Mouse (Mus musculus): Measurements from ENCODE around the gene Nrg4. TPM values are rescaled to one million over a fixed set of nuclear protein-coding genes. Genes with fewer than 3 reads are reported as not detected.

The Nrg4 gene
- total and polyA plus RNA-seq, 2 experiments from 2014 or later: 1.8 TPM; not detected in 1

DNA sequence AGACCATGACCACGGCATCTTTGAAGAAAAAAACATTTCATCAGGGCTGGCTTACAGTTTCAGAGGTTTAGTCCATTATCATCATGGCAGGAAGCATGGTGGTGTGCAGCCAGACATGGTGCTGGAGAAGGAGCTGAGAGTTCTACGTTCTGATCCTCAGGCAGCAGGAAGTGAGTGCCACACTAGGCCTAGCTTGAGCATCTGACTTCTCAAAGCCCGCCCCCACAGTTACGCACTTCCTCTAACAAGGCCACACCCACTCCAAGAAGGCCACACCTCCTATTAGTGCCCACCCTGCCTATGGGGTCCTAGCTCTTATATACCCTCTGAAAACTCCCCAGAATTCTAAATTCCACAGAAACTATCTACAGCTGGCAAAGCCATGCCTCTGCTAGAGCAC lies 34.7 kb downstream of the Nrg4 start:
- 94% methylated on average over 4 of the region's 4 CpGs for WGBS
- DNase-seq (ENCODE audit: low spot score) (no peak), ATAC-seq (ENCODE audit: low FRiP score) (no peak)
- no peak overlapping the region for H3K4me2 ChIP-seq (ENCODE audit: low read depth, low read length, poor library complexity, severe bottlenecking)
- H3K9ac ChIP-seq (replicated peaks; ENCODE audit: low read length, poor library complexity, severe bottlenecking): no peak overlapping the region
- no peaks in the 10 kb centered on the region for H3K9me3 ChIP-seq (ENCODE audit: low read length)
- no peaks in the 10 kb centered on the region for H3K4me1 ChIP-seq (ENCODE audit: insufficient read depth, low read length)
- no peak overlapping the region for H3K4me3 ChIP-seq (ENCODE audit: low read depth, low read length)
- H3K27ac ChIP-seq (ENCODE audit: low read depth, low read length): no peak overlapping the region
- TF ChIP-seq CTCF (IDR thresholded peaks at IDR 0.05): no peak
- no peaks in the 10 kb centered on the region for H3K27me3 ChIP-seq (ENCODE audit: insufficient read depth, low read length)
- no peaks in the 10 kb centered on the region for H3K36me3 ChIP-seq (ENCODE audit: insufficient read depth, low read length)

- H3K36me3 ChIP-seq (ENCODE audit: insufficient read depth, low read length): no peaks in the 10 kb centered on the region
- 73% methylated on average over 3 of the region's 3 CpGs for WGBS
- no peaks in the 10 kb centered on the region for H3K9me3 ChIP-seq (ENCODE audit: low read length)
- no peaks in the 10 kb centered on the region for H3K27me3 ChIP-seq (ENCODE audit: insufficient read depth, low read length)
- H3K4me2 ChIP-seq (ENCODE audit: low read depth, low read length, poor library complexity, severe bottlenecking): no peak overlapping the region
- TF ChIP-seq CTCF (IDR thresholded peaks at IDR 0.05): no peak
- H3K4me3 ChIP-seq (ENCODE audit: low read depth, low read length): no peak overlapping the region
- DNase-seq (ENCODE audit: low spot score) (no peak), ATAC-seq (ENCODE audit: low FRiP score) (no peak)
- no peaks in the 10 kb centered on the region for H3K4me1 ChIP-seq (ENCODE audit: insufficient read depth, low read length)
- no peak overlapping the region for H3K27ac ChIP-seq (ENCODE audit: low read depth, low read length)
- H3K9ac ChIP-seq (replicated peaks; ENCODE audit: low read length, poor library complexity, severe bottlenecking): no peak overlapping the region
These were observed 37.0 kb downstream of the Nrg4 start for GRCm38 (mm10) chr9:55289475-55290198.

DNA sequence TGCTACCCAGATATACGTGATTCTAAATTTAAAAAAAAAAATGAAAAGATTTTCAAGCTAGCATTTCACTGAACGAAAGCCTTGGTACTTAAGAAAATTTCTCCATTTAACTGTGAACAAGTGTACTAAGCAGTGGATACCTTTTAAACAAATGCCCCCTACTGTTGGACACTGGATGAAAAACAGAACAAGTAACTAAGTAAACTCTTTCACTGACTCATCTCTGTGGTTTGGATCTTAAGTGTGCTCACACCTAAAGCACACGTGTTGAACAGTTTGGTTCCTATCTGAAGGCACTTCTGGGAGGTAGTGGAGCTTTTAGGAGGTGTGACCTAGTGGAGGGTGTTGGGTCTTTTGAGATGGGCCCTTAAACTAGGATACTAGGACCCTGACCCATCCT lies 41.4 kb downstream of the Nrg4 start:
- no peaks in the 10 kb centered on the region for H3K9me3 ChIP-seq (ENCODE audit: low read length)
- TF ChIP-seq CTCF (IDR thresholded peaks at IDR 0.05): no peak
- 85% methylated on average over 3 of the region's 3 CpGs for WGBS

GRCm38 (mm10) chr9:55283516-55283915 lies 43.1 kb downstream of the Nrg4 start:
- H3K27me3 ChIP-seq (ENCODE audit: insufficient read depth, low read length): no peaks in the 10 kb centered on the region
- no peaks in the 10 kb centered on the region for H3K9me3 ChIP-seq (ENCODE audit: low read length)
- no peaks in the 10 kb centered on the region for H3K4me1 ChIP-seq (ENCODE audit: insufficient read depth, low read length)
- no peak overlapping the region for H3K9ac ChIP-seq (replicated peaks; ENCODE audit: low read length, poor library complexity, severe bottlenecking)
- H3K4me3 ChIP-seq (ENCODE audit: low read depth, low read length): no peak overlapping the region
- H3K4me2 ChIP-seq (ENCODE audit: low read depth, low read length, poor library complexity, severe bottlenecking): no peak overlapping the region
- H3K27ac ChIP-seq (ENCODE audit: low read depth, low read length): no peak overlapping the region
- TF ChIP-seq CTCF (IDR thresholded peaks at IDR 0.05): no peak
- 10% methylated on average over 14 of the region's 14 CpGs for WGBS
- no peaks in the 10 kb centered on the region for H3K36me3 ChIP-seq (ENCODE audit: insufficient read depth, low read length)
- DNase-seq (ENCODE audit: low spot score): no peak
- no peak for ATAC-seq (ENCODE audit: low FRiP score)

More for the DNA sequence above, 41.4 kb downstream of the Nrg4 start:
- DNase-seq (ENCODE audit: low spot score): no peak
- H3K9ac ChIP-seq (replicated peaks; ENCODE audit: low read length, poor library complexity, severe bottlenecking): no peak overlapping the region
- no peaks in the 10 kb centered on the region for H3K27me3 ChIP-seq (ENCODE audit: insufficient read depth, low read length)
- H3K27ac ChIP-seq (ENCODE audit: low read depth, low read length): no peak overlapping the region
- H3K4me2 ChIP-seq (ENCODE audit: low read depth, low read length, poor library complexity, severe bottlenecking): no peak overlapping the region
- no peak for ATAC-seq (ENCODE audit: low FRiP score)
- H3K4me1 ChIP-seq (ENCODE audit: insufficient read depth, low read length): no peaks in the 10 kb centered on the region
- no peak overlapping the region for H3K4me3 ChIP-seq (ENCODE audit: low read depth, low read length)
- H3K36me3 ChIP-seq (ENCODE audit: insufficient read depth, low read length): no peaks in the 10 kb centered on the region

- Histone ChIP-seq H3K4me3 (ENCODE audit: low read depth, low read length) (no peak overlapping the region), H3K36me3 (ENCODE audit: insufficient read depth, low read length) (no peaks in the 10 kb centered on the region), H3K4me2 (ENCODE audit: low read depth, low read length, poor library complexity, severe bottlenecking) (no peak overlapping the region), H3K9ac (replicated peaks; ENCODE audit: low read length, poor library complexity, severe bottlenecking) (no peak overlapping the region), H3K4me1 (ENCODE audit: insufficient read depth, low read length) (no peaks in the 10 kb centered on the region), H3K27ac (ENCODE audit: low read depth, low read length) (no peak overlapping the region), H3K9me3 (ENCODE audit: low read length) (no peaks in the 10 kb centered on the region), H3K27me3 (ENCODE audit: insufficient read depth, low read length) (no peaks in the 10 kb centered on the region)
- no peak for DNase-seq (ENCODE audit: low spot score)
- TF ChIP-seq CTCF (IDR thresholded peaks at IDR 0.05): no peak
- WGBS: 91% methylated on average over 8 of the region's 8 CpGs
- no peak for ATAC-seq (ENCODE audit: low FRiP score)
These were observed 47.4 kb downstream of the Nrg4 start for GRCm38 (mm10) chr9:55279114-55279825.

- H3K9me3 ChIP-seq (ENCODE audit: low read length): no peaks in the 10 kb centered on the region
- no peak overlapping the region for H3K9ac ChIP-seq (replicated peaks; ENCODE audit: low read length, poor library complexity, severe bottlenecking)
- no peak overlapping the region for H3K4me3 ChIP-seq (ENCODE audit: low read depth, low read length)
- H3K4me2 ChIP-seq (ENCODE audit: low read depth, low read length, poor library complexity, severe bottlenecking): no peak overlapping the region
- no peaks in the 10 kb centered on the region for H3K27me3 ChIP-seq (ENCODE audit: insufficient read depth, low read length)
- no peaks in the 10 kb centered on the region for H3K36me3 ChIP-seq (ENCODE audit: insufficient read depth, low read length)
- ATAC-seq (ENCODE audit: low FRiP score) (no peak), DNase-seq (ENCODE audit: low spot score) (no peak)
- no peak overlapping the region for H3K27ac ChIP-seq (ENCODE audit: low read depth, low read length)
- 78% methylated on average over 4 of the region's 4 CpGs for WGBS
- no peaks in the 10 kb centered on the region for H3K4me1 ChIP-seq (ENCODE audit: insufficient read depth, low read length)
- no peak for TF ChIP-seq CTCF (IDR thresholded peaks at IDR 0.05)
These were observed 49.1 kb downstream of the Nrg4 start for GRCm38 (mm10) chr9:55277562-55277961.

Measured in midbrain, postnatal 0 days (tissue).